Mouse (Mus musculus) stomach, postnatal 0 days (tissue): ENCODE results near the gene Cdk9.
A peak's percentile ranks its signal among the peaks of the same experiment; 100 is the strongest.

Experiments
- CTCF ChIP-seq: IDR thresholded peaks from 2 replicates; pipeline ENCODE4 v1.5.1; 2016; ENCODE audit warnings: antibody characterized with exemption, low read depth, mild to moderate bottlenecking, moderate library complexity
- EP300 ChIP-seq: optimal IDR thresholded peaks from 2 replicates; pipeline ENCODE3; 2016; ENCODE audit warnings: antibody characterized with exemption

DNA sequence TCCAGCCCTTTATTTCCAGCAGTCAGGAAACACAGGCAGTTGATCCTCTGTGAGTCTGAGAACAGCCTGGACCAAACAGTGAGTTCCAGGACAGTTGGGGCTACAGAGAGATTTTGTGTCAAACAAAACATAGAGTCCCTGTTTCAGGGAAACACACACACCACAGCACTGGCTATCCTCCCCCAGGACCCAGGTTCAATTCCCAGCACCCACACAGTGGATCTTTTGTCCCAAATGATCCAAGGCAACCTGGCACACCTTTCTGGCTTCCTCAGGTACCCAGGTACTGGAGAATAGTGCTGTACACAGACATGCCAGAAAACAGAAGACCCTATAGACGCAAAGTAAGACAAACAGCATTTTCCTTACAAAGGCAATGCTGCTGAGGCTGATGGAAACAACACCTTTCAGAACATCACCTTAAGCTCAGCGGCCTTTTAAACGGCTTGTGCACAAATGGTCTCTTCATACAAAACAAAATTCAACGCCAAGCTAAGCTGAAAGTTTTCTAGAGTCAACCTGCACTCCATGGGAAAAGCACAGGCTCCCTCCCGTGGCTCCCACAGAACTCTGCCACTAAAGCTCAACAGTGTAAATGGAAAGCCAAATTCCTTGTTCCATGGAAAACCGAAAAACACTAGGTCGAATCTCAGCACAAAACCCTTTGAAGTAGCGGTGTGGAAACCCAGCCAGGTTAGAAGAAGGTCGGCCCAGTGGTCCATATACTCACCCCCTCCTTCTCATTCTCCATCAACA is 1.4 kb downstream of the Cdk9 start:
- TF ChIP-seq CTCF, result peak; percentile 53
- TF ChIP-seq EP300, result no peak
